Mouse (Mus musculus): ENCODE results near the gene Hectd4.

Gene Hectd4

DNA sequence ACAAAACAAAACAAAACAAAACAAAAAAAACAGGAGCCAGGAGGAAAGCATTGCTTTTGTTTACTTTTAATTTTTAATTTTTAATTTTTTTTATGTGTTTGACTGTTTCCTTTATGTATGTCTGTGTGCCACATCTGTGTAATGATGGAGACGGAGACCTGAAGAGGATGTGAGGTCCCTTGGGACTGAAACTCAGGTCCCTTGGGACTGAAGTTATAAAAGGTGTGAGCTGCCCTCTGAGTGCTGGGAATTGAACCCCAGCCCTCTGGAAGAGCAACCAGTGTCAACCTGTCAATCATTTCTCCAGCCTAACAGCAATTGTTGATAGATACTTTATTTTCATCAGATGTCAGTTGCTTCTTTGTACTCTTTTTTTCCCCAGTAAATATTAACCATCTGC lies 829 bp upstream of the Hectd4 start:
- POLR2A ChIA-PET = interaction anchor here in 3 of 4 experiments (0.7 to 10.0 kb wide), 11 partner anchors 11 to 269 kb away, joined by 3 to 153 read pairs (median 4); partner anchors contain the start of gene Rpl6 (in 2 of the 3)
- CTCF ChIA-PET = interaction anchor here in 2 of 4 experiments (0.6 to 0.8 kb wide), 3 partner anchors 43 to 253 kb away, joined by 3 read pairs; no protein-coding TSS in a partner anchor

DNA sequence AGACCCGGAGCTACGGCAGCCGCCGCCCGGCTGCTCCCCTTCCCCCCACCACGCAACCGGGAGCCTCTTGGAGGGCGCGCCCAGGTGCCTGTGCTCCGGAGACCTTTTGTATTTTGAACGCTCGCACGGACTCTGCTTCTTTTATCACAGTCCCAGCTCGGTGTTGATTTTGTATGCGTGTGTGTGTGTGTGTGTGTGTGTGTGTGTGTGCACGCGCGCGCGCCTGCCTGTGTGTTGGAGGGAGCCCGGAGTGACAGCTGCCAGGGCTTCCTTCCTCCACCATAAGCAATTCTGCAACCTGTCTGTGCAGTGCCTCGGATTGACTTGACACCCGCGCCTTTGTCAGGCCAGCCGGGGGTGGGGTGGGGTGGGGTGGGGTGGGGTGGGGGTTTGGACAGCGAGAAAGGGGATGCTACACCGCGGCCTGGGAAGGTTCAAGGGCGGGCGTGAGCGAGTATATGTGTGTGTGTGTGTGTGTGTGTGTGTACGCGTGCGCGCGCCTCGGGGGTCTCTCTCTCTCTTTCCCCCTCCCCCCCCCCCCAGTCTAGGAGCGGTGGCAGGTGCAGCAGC lies 798 bp downstream of the Hectd4 start:
- CTCF ChIA-PET = interaction anchor here in 3 of 4 experiments (0.6 to 1.4 kb wide), 5 partner anchors 12 to 180 kb away, joined by 3 to 4 read pairs (median 3); no protein-coding TSS in a partner anchor
- POLR2A ChIA-PET = interaction anchor here (0.6 to 10.0 kb wide), 21 partner anchors 9 to 851 kb away, joined by 3 to 153 read pairs (median 4); partner anchors contain the start of genes Naa25 (in 2 of the 4), Rpl6 (in 2 of the 4) and Trafd1 (in 1 of the 4)

DNA sequence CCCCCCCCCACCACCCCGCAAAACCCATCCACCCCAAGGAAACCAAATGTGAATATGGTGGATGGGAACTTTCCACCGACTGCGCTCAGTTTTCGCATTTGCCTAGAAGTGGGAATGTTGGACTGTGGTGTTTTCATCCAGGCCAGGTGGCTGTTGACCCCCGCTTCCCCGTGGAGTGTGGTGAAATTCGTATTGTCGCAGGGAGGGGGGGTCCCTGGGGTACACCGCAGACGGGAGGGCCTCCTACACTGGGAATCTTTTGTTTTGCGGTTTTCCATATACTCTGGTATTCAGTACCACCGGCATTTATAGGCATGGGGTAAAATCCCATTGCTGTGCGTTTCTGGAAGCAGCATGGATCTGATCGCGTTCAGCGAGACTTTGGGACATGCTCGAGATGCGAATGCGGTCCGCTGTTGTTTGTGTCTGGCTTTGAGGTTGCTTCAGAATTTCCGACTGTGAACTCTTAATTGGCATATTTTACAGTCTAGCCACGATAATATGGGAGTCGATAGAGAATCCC lies 1.4 kb downstream of the Hectd4 start:
- ChIA-PET POLR2A (interaction anchor here in 3 of 4 experiments (1.2 to 10.0 kb wide), 6 partner anchors 9 to 851 kb away, joined by 3 to 153 read pairs (median 10); partner anchors contain the start of genes Naa25 (in 1 of the 3) and Rpl6 (in 1 of the 3)), CTCF (interaction anchor here in 2 of 4 experiments (0.6 to 1.4 kb wide), 2 partner anchors 12 to 155 kb away, joined by 4 read pairs; no protein-coding TSS in a partner anchor)

DNA sequence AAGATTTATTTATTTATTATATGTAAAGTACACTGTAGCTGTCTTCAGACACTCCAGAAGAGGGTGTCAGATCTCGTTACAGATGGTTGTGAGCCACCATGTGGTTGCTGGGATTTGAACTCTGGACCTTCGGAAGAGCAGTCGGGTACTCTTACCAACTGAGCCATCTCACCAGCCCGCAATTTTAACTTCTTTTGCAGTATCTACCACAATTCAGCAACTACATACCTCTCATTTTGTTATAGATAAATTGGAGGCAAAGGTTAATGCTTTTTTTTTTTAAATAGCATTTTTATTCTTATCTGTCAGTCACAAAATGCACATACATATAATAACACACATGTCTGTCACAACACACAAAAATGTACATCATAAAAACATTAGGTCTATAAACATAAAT lies 4.0 kb downstream of the Hectd4 start:
- POLR2A ChIA-PET = interaction anchor here in 2 of 4 experiments (1.3 to 1.6 kb wide), 2 partner anchors 13 kb away, joined by 4 to 6 read pairs; no protein-coding TSS in a partner anchor
- CTCF ChIA-PET = interaction anchor here in 2 of 4 experiments (0.6 to 0.8 kb wide), 2 partner anchors 27 to 619 kb away, joined by 3 to 12 read pairs; no protein-coding TSS in a partner anchor

DNA sequence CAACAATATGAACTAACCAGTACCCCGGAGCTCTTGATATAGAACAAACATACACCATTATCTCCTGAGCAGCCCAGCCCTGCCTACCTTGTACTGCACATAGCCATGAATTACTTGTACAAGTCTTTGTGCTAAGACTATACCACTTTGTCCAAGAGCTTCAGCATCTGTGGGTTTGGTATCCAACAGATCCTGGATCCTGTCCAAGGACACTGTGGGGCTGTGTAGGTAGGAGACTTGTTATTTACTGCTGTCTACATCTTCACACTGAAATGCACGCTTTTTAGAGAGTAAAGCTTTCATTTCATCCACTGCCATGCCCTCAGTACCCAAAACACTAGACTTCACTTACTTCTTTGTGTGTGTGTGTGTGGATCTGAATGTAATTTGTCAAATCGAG lies 4.8 kb downstream of the Hectd4 start:
- ChIA-PET CTCF (interaction anchor here in 2 of 4 experiments (0.6 to 2.2 kb wide), 2 partner anchors 9 to 26 kb away, joined by 3 to 8 read pairs; no protein-coding TSS in a partner anchor), POLR2A (interaction anchor here in 3 of 4 experiments (1.3 to 1.9 kb wide), 6 partner anchors 9 to 20 kb away, joined by 4 to 6 read pairs (median 4); partner anchors contain the start of gene Rpl6 (in 1 of the 3))

DNA sequence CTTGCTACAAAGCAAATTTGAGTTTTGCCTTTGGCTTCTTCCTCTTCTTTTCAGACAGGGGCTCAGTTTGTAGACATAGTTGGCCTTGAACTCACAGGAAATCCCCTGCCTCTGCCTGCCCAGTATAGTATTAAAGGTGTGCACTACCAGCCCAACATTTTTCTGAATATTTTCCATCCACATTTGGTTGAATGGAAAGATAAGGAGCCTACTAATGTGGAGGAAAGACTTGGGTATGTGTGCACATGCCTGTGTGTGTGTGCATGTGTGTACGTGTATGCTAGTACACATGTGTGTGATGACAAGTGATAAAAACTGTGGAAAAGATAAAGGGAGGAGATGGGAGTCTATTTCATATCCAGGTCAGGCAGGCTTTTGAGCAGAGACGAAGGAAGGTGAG lies 5.8 kb downstream of the Hectd4 start:
- POLR2A ChIA-PET = interaction anchor here in 2 of 4 experiments (1.4 to 1.9 kb wide), 4 partner anchors 10 to 21 kb away, joined by 4 to 5 read pairs (median 4); partner anchors contain the start of gene Rpl6 (in 1 of the 2)
- CTCF ChIA-PET = interaction anchor here in 2 of 4 experiments (0.7 to 2.2 kb wide), 2 partner anchors 10 to 41 kb away, joined by 3 to 8 read pairs; no protein-coding TSS in a partner anchor

DNA sequence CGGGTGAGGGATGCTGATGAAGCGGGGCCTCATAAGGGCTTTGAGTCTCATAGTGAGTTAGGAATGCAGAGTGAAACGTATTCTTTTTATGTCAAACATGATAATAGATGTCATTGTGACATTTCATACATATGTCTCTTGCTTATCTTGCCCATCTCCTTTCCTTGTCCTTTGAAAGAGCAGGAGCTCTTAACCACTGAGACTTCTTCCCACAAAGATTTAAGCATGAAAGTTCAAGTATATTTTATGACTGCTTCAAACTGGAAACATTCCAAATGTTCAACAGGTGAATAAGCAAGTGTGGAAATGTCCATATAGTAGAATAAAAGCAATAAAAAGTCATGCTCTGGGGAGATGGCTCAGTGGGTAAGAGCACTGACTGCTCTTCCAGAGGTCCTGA lies 6.4 kb downstream of the Hectd4 start:
- ChIA-PET POLR2A (interaction anchor here in 2 of 4 experiments (1.6 to 1.9 kb wide), 2 partner anchors 15 to 22 kb away, joined by 4 to 5 read pairs; partner anchors contain the start of gene Rpl6 (in 1 of the 2)), CTCF (interaction anchor here in 2 of 4 experiments (0.5 to 2.2 kb wide), 3 partner anchors 8 to 41 kb away, joined by 3 to 8 read pairs (median 3); no protein-coding TSS in a partner anchor)

DNA sequence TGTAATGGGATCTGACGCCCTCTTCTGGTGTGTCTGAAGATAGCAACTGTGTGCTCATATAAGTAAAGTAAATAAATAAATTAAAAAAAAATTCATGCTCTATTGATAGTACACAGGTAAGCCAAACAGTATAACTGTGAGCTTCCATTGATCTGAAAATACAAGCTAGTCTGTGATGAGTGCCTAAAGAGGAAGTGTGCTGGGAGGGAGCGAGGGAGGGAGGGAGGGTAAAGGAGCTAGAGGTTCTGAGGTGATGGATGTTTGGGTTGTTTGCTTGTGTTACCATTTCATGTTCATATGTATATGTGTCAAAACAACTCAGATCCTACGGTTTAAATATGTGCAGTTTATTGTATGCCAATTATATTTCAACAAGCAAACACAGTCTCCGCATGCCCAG lies 6.8 kb downstream of the Hectd4 start:
- ChIA-PET POLR2A (interaction anchor here in 2 of 4 experiments (0.7 to 0.9 kb wide), 2 partner anchors 13 to 23 kb away, joined by 3 read pairs; partner anchors contain the start of gene Rpl6 (in 1 of the 2)), CTCF (interaction anchor here in 1 of 4 experiments (0.5 to 2.2 kb wide), 2 partner anchors 9 to 11 kb away, joined by 3 to 8 read pairs; no protein-coding TSS in a partner anchor)

DNA sequence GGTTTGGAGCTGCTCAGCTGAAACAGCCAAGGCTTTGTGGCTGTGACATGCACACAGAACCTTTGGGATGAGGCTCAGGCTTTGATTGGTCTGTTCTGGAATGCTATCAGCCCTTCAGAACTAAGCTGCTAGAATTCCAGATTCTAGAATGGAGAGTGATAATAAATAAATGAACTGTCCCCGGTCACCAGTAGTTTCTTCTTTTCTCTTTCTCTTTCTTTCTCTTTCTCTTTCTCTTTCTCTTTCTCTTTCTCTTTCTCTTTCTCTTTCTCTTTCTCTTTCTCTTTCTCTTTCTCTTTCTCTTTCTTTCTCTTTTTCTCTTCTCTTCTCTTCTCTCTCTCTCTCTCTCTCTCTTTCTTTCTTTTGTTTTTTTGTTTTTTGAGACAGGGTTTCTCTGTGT lies 7.3 kb downstream of the Hectd4 start:
- POLR2A ChIA-PET = interaction anchor here in 2 of 4 experiments (0.7 to 0.9 kb wide), 2 partner anchors 14 to 23 kb away, joined by 3 read pairs; partner anchors contain the start of gene Rpl6 (in 1 of the 2)
- CTCF ChIA-PET = interaction anchor here in 1 of 4 experiments (2.2 kb wide), 1 partner anchor 12 kb away, joined by 8 read pairs; no protein-coding TSS in a partner anchor

DNA sequence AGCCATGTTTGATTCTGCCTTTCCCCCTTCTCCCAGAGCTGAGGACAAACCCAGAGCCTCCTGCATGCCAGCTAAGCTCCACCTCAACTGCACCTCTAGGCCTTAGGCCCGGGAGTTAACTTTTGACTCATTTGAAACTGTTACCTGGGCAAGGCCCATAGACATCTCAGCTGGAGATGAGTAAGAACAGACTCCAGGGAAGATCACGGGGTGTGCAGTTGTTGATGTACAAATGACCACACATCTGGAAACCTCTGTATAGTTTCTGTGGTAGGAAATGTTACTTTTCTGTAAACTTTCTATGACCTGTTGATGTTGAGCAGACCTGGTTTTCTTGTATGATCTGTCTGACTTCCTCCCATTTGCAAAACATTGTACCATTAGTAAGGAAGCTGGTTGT lies 9.2 kb downstream of the Hectd4 start:
- CTCF ChIA-PET = interaction anchor here in 1 of 4 experiments (0.6 to 1.0 kb wide), 3 partner anchors 13 to 624 kb away, joined by 3 read pairs; no protein-coding TSS in a partner anchor
- POLR2A ChIA-PET = interaction anchor here in 3 of 4 experiments (0.6 to 2.5 kb wide), 9 partner anchors 9 to 169 kb away, joined by 3 to 14 read pairs (median 5); partner anchors contain the start of genes Hectd4 (in 2 of the 3), Naa25 (in 1 of the 3) and Rpl6 (in 1 of the 3)

DNA sequence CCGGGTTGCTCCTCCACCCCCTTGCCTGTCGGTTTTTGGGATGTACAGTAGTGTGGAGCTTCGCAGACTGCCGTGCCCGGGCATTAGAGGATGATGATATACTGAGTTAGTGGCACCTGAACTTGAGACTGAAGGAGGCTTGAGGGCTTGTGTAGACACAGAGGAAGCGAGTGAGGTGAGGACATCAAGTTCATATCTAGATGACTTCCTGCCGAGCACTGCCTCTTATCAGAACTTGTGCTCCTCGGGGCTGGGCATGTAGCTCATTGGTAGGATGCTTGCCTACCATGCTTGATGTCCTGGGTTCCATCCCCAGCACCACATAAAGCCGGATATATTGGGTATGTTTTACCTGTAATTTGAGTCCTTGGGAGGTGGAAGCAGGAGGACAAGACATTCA lies 10.8 kb downstream of the Hectd4 start:
- CTCF ChIA-PET = no interaction called here
- POLR2A ChIA-PET = interaction anchor here in 3 of 4 experiments (0.6 to 2.5 kb wide), 5 partner anchors 10 to 1456 kb away, joined by 4 to 14 read pairs (median 4); partner anchors contain the start of gene Hectd4 (in 2 of the 3)

DNA sequence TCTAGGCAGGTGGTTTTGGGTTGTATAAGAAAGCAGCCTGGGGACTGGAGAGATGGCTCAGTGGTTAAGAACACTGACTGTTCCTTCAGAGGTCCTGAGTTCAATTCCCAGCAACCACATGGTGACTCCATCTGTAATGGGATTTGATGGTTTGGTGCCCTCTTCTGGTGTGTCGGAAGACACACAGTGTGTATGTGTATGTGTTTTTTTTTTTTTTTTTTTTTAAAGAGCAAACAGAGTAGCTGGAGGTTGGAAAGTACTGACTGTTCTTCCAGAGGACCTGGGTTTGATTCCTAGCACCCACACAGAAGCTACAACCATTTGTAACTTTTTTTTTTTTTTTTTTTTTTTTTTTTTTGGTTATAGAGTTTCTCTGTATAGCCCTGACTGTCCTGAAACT lies 12.8 kb downstream of the Hectd4 start:
- ChIA-PET CTCF (interaction anchor here in 3 of 4 experiments (0.5 to 0.9 kb wide), 13 partner anchors 12 to 452 kb away, joined by 3 to 12 read pairs (median 4); partner anchors contain the start of gene Hectd4 (in 1 of the 3)), POLR2A (interaction anchor here in 3 of 4 experiments (0.6 to 2.7 kb wide), 13 partner anchors 10 to 76 kb away, joined by 3 to 9 read pairs (median 3); partner anchors contain the start of genes Hectd4 (in 1 of the 3) and Rpl6 (in 1 of the 3))

DNA sequence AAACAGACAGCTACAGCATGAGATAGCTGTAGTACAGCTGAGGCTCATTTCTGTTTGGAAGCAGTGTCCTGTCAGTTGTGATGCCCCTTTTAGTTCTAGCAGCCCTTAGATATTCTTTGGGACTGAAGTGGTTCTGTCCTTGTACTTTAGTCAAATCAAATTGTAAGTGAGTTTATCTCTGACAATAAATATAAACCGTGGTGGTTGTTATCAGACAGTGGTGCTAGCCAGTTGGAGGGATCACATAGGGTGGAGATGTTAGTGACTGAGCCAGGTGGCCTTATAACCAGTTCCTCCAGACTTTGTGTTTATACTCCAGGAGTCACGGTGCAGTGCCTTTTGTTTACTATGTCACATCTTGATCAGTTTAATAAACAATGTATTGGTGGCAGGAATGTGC lies 13.7 kb downstream of the Hectd4 start:
- POLR2A ChIA-PET = interaction anchor here in 1 of 4 experiments (1.0 to 2.7 kb wide), 4 partner anchors 11 to 30 kb away, joined by 3 to 9 read pairs (median 5); partner anchors contain the start of genes Hectd4 and Rpl6
- CTCF ChIA-PET = interaction anchor here in 1 of 4 experiments (1.1 kb wide), 1 partner anchor 438 kb away, joined by 3 read pairs; the partner anchor contains the start of gene Oas1e

DNA sequence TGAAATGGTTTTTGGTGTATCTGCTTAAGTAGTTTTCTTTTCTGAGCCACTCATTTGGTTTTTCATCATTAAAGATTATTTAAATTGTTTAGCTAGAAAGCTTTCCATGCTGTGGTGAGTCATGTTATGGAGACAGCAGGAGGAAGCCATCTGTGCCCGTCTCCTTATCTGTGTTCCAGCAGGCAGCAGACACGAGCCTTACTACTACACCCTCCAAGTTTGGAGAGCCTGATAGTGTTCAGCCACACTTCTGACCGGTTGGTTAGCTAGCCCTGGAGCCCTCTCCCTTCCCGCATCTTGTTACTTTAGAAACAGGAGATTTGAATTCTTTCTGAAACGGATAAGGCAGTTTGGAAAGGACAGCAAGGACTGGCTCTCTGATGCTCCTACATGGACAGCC lies 16.2 kb downstream of the Hectd4 start:
- POLR2A ChIA-PET = no interaction called here
- CTCF ChIA-PET = no interaction called here

DNA sequence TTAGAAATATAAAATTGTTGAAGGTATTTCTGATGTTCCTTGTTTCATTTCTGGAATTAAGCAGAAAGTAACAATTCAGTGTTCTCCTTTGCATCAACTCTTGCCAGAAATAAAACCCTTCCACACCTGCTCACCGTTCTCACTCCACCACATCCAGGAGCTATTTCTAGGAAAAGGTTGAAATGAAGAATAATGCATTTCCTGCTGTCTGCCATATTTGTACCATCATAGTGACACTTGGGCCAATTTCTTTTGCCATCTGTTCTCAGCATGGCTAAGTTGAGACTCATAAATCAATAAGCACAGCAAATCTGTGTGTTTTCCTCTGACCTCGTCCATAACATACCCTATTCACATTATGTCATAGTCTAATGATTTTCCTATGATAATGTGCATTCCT lies 18.2 kb downstream of the Hectd4 start:
- ChIA-PET CTCF (no interaction called here), POLR2A (interaction anchor here in 1 of 4 experiments (1.2 to 1.3 kb wide), 2 partner anchors 10 kb away, joined by 3 to 5 read pairs; no protein-coding TSS in a partner anchor)

DNA sequence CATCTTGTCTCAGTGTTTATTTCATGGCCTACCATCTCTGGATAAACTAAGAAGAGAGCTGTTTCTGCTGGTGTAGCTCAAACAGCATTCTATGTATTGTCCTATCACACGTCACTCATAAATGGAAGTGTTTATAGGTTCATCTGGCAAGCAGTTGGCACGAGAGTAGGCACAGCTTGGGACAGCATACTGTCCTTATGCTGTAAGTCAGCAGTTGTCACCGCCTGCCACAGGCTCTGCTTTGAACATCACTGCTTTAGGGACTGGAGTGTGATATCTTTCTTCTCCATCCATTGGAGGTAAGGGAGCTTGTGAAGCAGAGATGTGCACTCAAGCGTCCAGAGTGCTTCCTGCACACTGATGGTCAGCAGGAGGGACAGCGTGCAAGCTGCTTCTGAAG lies 19.8 kb downstream of the Hectd4 start:
- ChIA-PET POLR2A (interaction anchor here in 2 of 4 experiments (0.6 kb wide), 2 partner anchors 332 to 703 kb away, joined by 3 to 5 read pairs; partner anchors contain the start of gene Oas1a (in 1 of the 2)), CTCF (interaction anchor here in 1 of 4 experiments (0.8 kb wide), 1 partner anchor 27 kb away, joined by 3 read pairs; no protein-coding TSS in a partner anchor)

DNA sequence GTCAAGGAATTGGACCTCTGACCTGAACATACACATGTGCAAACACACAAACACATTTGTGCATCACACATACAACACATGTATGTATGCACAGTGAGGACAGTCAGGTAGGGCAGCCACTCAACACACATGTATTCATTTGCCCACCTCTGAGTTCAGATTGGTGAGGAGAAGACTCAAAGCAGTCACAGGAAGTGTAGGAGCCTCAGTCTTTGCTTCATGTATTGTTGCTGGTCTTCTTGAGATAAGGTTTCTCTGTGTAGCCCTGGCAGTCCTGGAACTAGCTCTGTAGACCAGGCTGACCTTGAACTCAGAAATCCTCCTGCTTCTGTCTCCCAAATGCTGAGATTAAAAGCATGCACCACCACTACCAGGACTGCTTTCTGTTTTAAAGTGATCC lies 21.2 kb downstream of the Hectd4 start:
- ChIA-PET POLR2A (no interaction called here), CTCF (no interaction called here)

DNA sequence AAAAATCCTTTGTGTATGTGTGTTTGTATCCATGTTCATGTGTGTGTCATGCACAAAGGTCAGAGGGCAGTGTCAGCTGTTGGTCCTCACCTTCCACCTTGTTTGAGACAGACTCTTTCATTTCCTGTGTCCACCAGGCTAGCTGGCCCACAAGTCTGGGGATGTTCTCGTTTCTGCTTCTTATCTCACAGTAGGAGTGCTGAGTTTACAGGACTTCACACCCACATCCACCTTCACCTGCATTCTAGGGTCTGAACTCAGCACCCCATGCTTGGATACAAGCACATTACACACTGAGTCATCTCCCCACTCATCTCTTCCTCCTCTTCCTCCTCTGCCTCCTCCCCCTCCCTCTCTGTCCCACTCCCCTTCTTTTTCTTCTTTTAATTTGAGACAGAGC lies 22.2 kb downstream of the Hectd4 start:
- POLR2A ChIA-PET = interaction anchor here in 3 of 4 experiments (0.6 to 1.1 kb wide), 3 partner anchors 22 to 398 kb away, joined by 3 to 5 read pairs (median 3); partner anchors contain the start of gene Hectd4 (in 1 of the 3)
- CTCF ChIA-PET = no interaction called here
